Mouse (Mus musculus): ENCODE measurements around the gene Msantd3.

GRCm38 (mm10) chr4:48537024-48537423 lies 2.7 kb upstream of the Msantd3 start:
- no peak for TF ChIP-seq EP300 (IDR thresholded peaks at IDR 0.05; ENCODE audit: insufficient read depth, low read depth, low read length)
- no peak for TF ChIP-seq CTCF (IDR thresholded peaks at IDR 0.05)
- TF ChIP-seq POLR2A (IDR thresholded peaks at IDR 0.05; ENCODE audit: insufficient read depth, low read depth, low read length): no peak

All from heart, adult 2 months (tissue).